Mouse (Mus musculus) neural tube, postnatal 0 days (tissue): ENCODE results near the gene Fbll1. TPM values are rescaled to one million over a fixed set of nuclear protein-coding genes. Genes with fewer than 3 reads are reported as not detected.

Experiments used
- microRNA counts: library from miRNA; unstranded; fragments of <30 nt; microRNA quantifications from one replicate; lab custom pipeline; 2015
- microRNA-seq: library from miRNA; unstranded; fragments of <30 nt; microRNA quantifications from one replicate; pipeline ENCODE4, GENCODE M21; 2016
- polyA plus RNA-seq: library from polyadenylated mRNA; unstranded; fragments of >200 nt; fragmentation: Nextera tagmentation; extraction: Ambion mirVana; gene quantifications from 2 replicates; pipeline ENCODE4 v1.2.1, GENCODE M21; 2015

Gene Fbll1
- 42.0 and 46.5 TPM in 2 replicates for polyA plus RNA-seq

GRCm38 (mm10) chr11:35798874-35799273 is at the start of gene Fbll1:
Gene Fbll1 (minus strand): TSS chr11:35798884.

GRCm38 (mm10) chr11:35834022-35834760 is 35.5 kb upstream of the Fbll1 start, which contains the start of gene Rars:
Gene Rars (minus strand): TSS chr11:35834506.

GRCm38 (mm10) chr11:35769188-35769745 is 29.4 kb downstream of the Fbll1 start, which contains the start of gene Pank3:
Gene Pank3 (plus strand): TSS chr11:35769484.

MicroRNAs encoded within 50 kb of the gene (microRNA counts, 519-probe panel; counts per million panel counts)
- microRNA mmu-miR-103 (lab: Ali Mortazavi, UCI): 6,078 counts per million, percentile 87 among the panel's probes with 10 or more counts

Small RNA genes within 50 kb of the gene (microRNA-seq; reads per million reads assigned to microRNA genes)
- 7.5 reads per million, percentile 17 among the genes with 10 or more reads in this experiment for gene Mir103-1

Other genes with a start within 250 kb of the Fbll1 start
- 17.7 and 19.3 TPM in 2 replicates for gene Pank3, start 29.4 kb downstream of the Fbll1 start, polyA plus RNA-seq
- gene Rars, start 35.6 kb upstream of the Fbll1 start, polyA plus RNA-seq: 51.2 and 51.3 TPM in 2 replicates
- 10.2 and 12.5 TPM in 2 replicates for gene Wwc1, start 181.6 kb upstream of the Fbll1 start, polyA plus RNA-seq